Mouse (Mus musculus): ENCODE data around the gene Ddah2. TPM values are rescaled to one million over a fixed set of nuclear protein-coding genes. Genes with fewer than 3 reads are reported as not detected.
A peak's percentile ranks its signal among the peaks of the same experiment; 100 is the strongest.

Gene Ddah2
- polyA plus RNA-seq, 1 experiment: 52.8 TPM

DNA sequence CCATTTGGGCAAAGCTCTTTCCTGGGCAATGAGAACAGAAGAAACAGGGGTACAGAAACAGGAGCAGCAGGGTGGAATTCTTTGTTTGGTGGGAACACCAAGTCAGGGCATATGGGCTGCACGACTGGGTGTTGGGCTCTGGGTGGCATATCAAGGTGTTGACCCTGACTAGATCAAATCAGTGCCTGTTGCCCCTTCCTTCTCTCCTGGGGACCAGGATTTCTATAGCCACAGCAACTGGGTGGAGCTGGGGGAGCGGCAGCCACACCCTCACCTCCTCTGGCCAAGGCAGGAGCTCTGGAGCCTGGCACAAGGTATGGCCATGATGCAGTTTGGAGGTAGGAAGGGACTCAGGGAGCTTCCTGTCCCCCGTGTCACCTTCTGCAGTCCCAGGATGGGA is 40.7 kb upstream of the Ddah2 start:
- Histone ChIP-seq H3K27ac (ENCODE audit: insufficient read depth, low read length) (no peak overlapping the region), H3K4me3 (ENCODE audit: insufficient read depth, low read length) (no peak overlapping the region), H3K4me1 (ENCODE audit: control insufficient read depth, insufficient read depth, low read length) (no peaks in the 10 kb centered on the region)
- no peak for TF ChIP-seq CTCF (IDR thresholded peaks at IDR 0.05; ENCODE audit: borderline replicate concordance, insufficient read depth, low read length)
- TF ChIP-seq POLR2A (IDR thresholded peaks at IDR 0.05; ENCODE audit: low read depth, low read length): no peak

DNA sequence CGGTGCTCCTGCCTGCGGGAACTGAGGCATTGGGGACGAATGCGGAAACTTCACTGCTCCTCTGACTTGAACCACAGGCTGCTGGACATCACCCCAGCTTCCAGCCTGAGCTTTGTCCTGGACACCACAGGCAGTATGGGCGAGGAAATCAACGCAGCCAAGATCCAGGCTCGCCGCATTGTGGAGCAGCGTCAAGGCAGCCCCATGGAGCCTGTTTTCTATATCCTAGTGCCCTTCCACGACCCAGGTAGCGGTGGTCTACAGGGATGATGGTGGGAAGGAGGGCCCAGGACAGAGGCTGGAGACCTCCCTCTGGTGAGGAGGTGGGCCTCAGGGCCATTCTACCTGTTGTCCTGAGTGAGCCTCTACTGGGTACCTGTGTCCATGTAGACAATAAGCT is 38.9 kb upstream of the Ddah2 start:
- Histone ChIP-seq H3K27ac (ENCODE audit: insufficient read depth, low read length) (no peak overlapping the region), H3K4me3 (ENCODE audit: insufficient read depth, low read length) (no peak overlapping the region), H3K4me1 (ENCODE audit: control insufficient read depth, insufficient read depth, low read length) (no peaks in the 10 kb centered on the region)
- TF ChIP-seq POLR2A (IDR thresholded peaks at IDR 0.05; ENCODE audit: low read depth, low read length) (no peak), CTCF (IDR thresholded peaks at IDR 0.05; ENCODE audit: borderline replicate concordance, insufficient read depth, low read length) (no peak)

- no peak for TF ChIP-seq CTCF (IDR thresholded peaks at IDR 0.05; ENCODE audit: borderline replicate concordance, insufficient read depth, low read length)
- TF ChIP-seq POLR2A (IDR thresholded peaks at IDR 0.05; ENCODE audit: low read depth, low read length): no peak
- H3K4me1 ChIP-seq (ENCODE audit: control insufficient read depth, insufficient read depth, low read length): no peaks in the 10 kb centered on the region
- no peak overlapping the region for H3K4me3 ChIP-seq (ENCODE audit: insufficient read depth, low read length)
- no peak overlapping the region for H3K27ac ChIP-seq (ENCODE audit: insufficient read depth, low read length)
Measured at GRCm38 (mm10) chr17:35020551-35020950, 38.3 kb upstream of the Ddah2 start.

DNA sequence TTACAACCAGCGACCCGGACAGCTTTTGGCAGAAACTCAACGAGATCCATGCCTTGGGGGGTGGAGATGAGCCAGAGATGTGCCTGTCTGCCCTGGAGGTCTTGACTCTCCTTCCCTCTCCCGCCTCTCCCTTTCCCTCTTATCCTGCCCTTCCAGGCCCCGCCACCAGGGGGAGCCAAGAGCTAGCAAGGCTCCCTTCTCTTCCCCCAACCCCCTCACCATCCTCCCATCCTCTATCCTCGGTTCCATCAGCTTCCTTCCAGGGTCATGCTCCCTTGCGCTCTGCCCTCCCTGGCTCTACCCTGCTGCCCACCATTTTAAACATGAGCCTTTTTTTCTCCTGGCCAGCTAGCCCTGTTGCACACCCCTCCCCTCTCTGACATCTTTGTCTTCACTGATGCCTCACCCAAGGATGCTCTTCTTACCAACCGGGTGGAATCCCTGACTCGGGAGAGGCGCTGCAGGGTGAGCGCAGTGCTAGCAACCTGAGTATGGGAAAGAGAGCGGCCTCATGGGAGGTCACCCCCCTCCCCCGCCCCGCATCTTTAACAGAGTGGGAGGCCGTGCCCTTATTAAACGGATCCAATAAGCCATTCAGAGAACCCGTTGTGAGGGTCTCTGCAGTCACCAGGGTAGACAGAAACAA is 37.5 kb upstream of the Ddah2 start:
- no peak overlapping the region for H3K4me3 ChIP-seq (ENCODE audit: insufficient read depth, low read length)

GRCm38 (mm10) chr17:35021842-35022477 is 36.9 kb upstream of the Ddah2 start:
- TF ChIP-seq POLR2A (IDR thresholded peaks at IDR 0.05; ENCODE audit: low read depth, low read length) (no peak), CTCF (IDR thresholded peaks at IDR 0.05; ENCODE audit: borderline replicate concordance, insufficient read depth, low read length) (no peak)
- no peak overlapping the region for H3K4me3 ChIP-seq (ENCODE audit: insufficient read depth, low read length)
- no peak overlapping the region for H3K27ac ChIP-seq (ENCODE audit: insufficient read depth, low read length)
- no peaks in the 10 kb centered on the region for H3K4me1 ChIP-seq (ENCODE audit: control insufficient read depth, insufficient read depth, low read length)

More for the DNA sequence above, 37.5 kb upstream of the Ddah2 start:
- no peak overlapping the region for H3K27ac ChIP-seq (ENCODE audit: insufficient read depth, low read length)
- peak; percentile 93 for TF ChIP-seq CTCF (IDR thresholded peaks at IDR 0.05; ENCODE audit: borderline replicate concordance, insufficient read depth, low read length)
- no peak for TF ChIP-seq POLR2A (IDR thresholded peaks at IDR 0.05; ENCODE audit: low read depth, low read length)
- no peaks in the 10 kb centered on the region for H3K4me1 ChIP-seq (ENCODE audit: control insufficient read depth, insufficient read depth, low read length)

DNA sequence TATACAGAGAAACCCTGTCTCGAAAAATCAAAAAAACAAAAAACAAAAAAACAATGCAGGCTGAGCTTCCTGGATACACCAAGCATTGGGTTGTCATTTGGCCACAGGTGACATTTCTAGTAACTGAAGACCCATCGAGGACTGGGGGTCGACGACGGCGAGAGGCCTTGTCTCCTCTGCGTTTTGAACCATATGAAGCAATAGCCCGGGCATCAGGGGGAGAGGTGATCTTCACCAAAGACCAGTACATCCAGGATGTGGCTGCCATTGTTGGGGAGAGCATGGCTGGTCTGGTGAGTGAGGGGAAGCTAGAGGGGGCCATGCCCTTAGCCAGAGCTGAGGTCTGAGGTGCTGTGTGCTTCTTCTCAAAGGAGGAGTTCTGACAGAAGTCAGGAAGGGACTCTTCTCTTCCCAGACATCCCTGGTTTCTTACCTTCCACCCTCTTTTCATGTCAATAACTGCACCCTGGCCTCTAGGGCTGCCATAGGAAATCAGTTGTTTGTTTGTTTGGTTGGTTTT is 36.2 kb upstream of the Ddah2 start:
- Histone ChIP-seq H3K4me1 (ENCODE audit: control insufficient read depth, insufficient read depth, low read length) (no peaks in the 10 kb centered on the region), H3K4me3 (ENCODE audit: insufficient read depth, low read length) (no peak overlapping the region), H3K27ac (ENCODE audit: insufficient read depth, low read length) (no peak overlapping the region)
- TF ChIP-seq CTCF (IDR thresholded peaks at IDR 0.05; ENCODE audit: borderline replicate concordance, insufficient read depth, low read length) (no peak), POLR2A (IDR thresholded peaks at IDR 0.05; ENCODE audit: low read depth, low read length) (no peak)

DNA sequence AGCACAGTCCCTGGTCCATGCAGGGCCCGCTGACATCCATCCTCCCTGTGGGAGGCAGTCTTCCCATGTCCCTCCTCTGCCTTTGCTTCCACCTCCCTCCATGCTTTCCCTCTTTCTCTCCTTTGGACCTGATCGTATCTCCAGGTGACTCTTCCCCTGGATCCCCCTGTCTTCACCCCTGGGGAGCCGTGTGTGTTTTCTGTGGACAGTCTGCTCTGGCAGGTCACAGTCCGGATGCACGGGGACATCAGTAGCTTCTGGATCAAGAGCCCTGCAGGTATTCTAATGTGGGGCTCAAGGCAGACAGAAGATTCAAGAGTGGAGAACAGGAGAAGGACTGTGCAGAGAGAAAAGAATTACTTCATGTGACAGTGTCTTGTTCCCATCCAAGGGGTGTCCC is 35.6 kb upstream of the Ddah2 start:
- no peak overlapping the region for H3K27ac ChIP-seq (ENCODE audit: insufficient read depth, low read length)
- H3K4me3 ChIP-seq (ENCODE audit: insufficient read depth, low read length): no peak overlapping the region
- TF ChIP-seq CTCF (IDR thresholded peaks at IDR 0.05; ENCODE audit: borderline replicate concordance, insufficient read depth, low read length): no peak
- no peak for TF ChIP-seq POLR2A (IDR thresholded peaks at IDR 0.05; ENCODE audit: low read depth, low read length)
- no peaks in the 10 kb centered on the region for H3K4me1 ChIP-seq (ENCODE audit: control insufficient read depth, insufficient read depth, low read length)

DNA sequence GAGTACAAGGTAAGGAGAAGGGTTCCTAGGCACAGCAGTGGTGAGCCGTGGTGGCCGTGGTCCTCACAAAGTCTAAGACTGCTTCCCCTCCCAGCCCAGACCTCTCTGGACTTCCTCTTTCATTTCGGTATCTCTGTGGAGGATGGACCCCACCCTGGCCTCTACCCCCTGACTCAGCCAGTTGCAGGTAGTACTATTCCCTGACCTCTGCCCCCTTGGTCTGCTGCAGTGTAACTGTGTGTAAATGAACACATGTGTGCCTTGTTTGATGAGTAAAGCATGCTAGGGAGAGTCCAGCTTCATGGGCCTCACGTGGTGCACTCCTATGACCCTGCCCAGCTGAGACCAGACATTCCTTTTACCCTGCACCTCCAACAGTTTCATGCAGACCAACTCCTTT is 35.1 kb upstream of the Ddah2 start:
- Histone ChIP-seq H3K4me1 (ENCODE audit: control insufficient read depth, insufficient read depth, low read length) (no peaks in the 10 kb centered on the region), H3K27ac (ENCODE audit: insufficient read depth, low read length) (no peak overlapping the region), H3K4me3 (ENCODE audit: insufficient read depth, low read length) (no peak overlapping the region)
- TF ChIP-seq POLR2A (IDR thresholded peaks at IDR 0.05; ENCODE audit: low read depth, low read length): no peak
- TF ChIP-seq CTCF (IDR thresholded peaks at IDR 0.05; ENCODE audit: borderline replicate concordance, insufficient read depth, low read length): no peak

- no peak for TF ChIP-seq POLR2A (IDR thresholded peaks at IDR 0.05; ENCODE audit: low read depth, low read length)
- no peak for TF ChIP-seq CTCF (IDR thresholded peaks at IDR 0.05; ENCODE audit: borderline replicate concordance, insufficient read depth, low read length)
- H3K27ac ChIP-seq (ENCODE audit: insufficient read depth, low read length): no peak overlapping the region
- H3K4me3 ChIP-seq (ENCODE audit: insufficient read depth, low read length): no peak overlapping the region
- no peaks in the 10 kb centered on the region for H3K4me1 ChIP-seq (ENCODE audit: control insufficient read depth, insufficient read depth, low read length)
Measured at GRCm38 (mm10) chr17:35024261-35024660, 34.6 kb upstream of the Ddah2 start.

Measured in embryonic fibroblast, embryonic 13.5 days (primary cell).